Mouse (Mus musculus): ENCODE measurements around the gene Tecr.

Gene Tecr

GRCm38 (mm10) chr8:83607661-83608397 is at the start of gene Tecr, which contains the start of gene Dnajb1:
Tecr (minus strand) TSS chr8:83607971.
Dnajb1 (plus strand) TSS chr8:83608193.
- peak; percentile 100 for DNase-seq

- DNase-seq, result no peak
Measured at GRCm38 (mm10) chr8:83656484-83657246, 48.9 kb upstream of the Tecr start.

GRCm38 (mm10) chr8:83656043-83656442 is 48.3 kb upstream of the Tecr start:
- no peak for DNase-seq

- DNase-seq, result no peak
Measured at GRCm38 (mm10) chr8:83654725-83655124, 47.0 kb upstream of the Tecr start.

- no peak for DNase-seq
Measured at GRCm38 (mm10) chr8:83653662-83654017, 45.9 kb upstream of the Tecr start.

- peak; percentile 27 for DNase-seq
Measured at GRCm38 (mm10) chr8:83652744-83653661, 45.2 kb upstream of the Tecr start.

GRCm38 (mm10) chr8:83652030-83652743 is 44.4 kb upstream of the Tecr start, which contains the start of gene Gipc1:
Gipc1 (plus strand) TSS chr8:83652677.
- peak; percentile 98 for DNase-seq

- no peak for DNase-seq
Measured at GRCm38 (mm10) chr8:83649699-83650098, 41.9 kb upstream of the Tecr start.

GRCm38 (mm10) chr8:83648031-83648430 is 40.3 kb upstream of the Tecr start:
- no peak for DNase-seq

- no peak for DNase-seq
Measured at GRCm38 (mm10) chr8:83647511-83647910, 39.7 kb upstream of the Tecr start.

GRCm38 (mm10) chr8:83639649-83640048 is 31.9 kb upstream of the Tecr start:
- DNase-seq, result no peak

- DNase-seq, result no peak
Measured at GRCm38 (mm10) chr8:83638856-83639255, 31.1 kb upstream of the Tecr start.

- no peak for DNase-seq
Measured at GRCm38 (mm10) chr8:83632083-83632707, 24.4 kb upstream of the Tecr start.

GRCm38 (mm10) chr8:83625676-83626299 is 18.0 kb upstream of the Tecr start:
- no peak for DNase-seq

- DNase-seq, result no peak
Measured at GRCm38 (mm10) chr8:83624739-83625138, 17.0 kb upstream of the Tecr start.

GRCm38 (mm10) chr8:83623549-83623948 is 15.8 kb upstream of the Tecr start:
- no peak for DNase-seq

- peak; percentile 88 for DNase-seq
Measured at GRCm38 (mm10) chr8:83622389-83622989, 14.7 kb upstream of the Tecr start.

- no peak for DNase-seq
Measured at GRCm38 (mm10) chr8:83621691-83622388, 14.1 kb upstream of the Tecr start.

- DNase-seq, result no peak
Measured at GRCm38 (mm10) chr8:83619568-83620285, 12.0 kb upstream of the Tecr start.

- DNase-seq, result no peak
Measured at GRCm38 (mm10) chr8:83618566-83618965, 10.8 kb upstream of the Tecr start.
